Mouse (Mus musculus) right cerebral cortex, postnatal 14 days (tissue): ENCODE data around the gene Tead4.
"Not testable (repeated sequence)": the region's sequence is repeated elsewhere in the genome, so short reads cannot be mapped to it uniquely, and the experiment has no call there.

ENCODE experiments used
- DNase-seq: peaks from one replicate; pipeline ENCODE4 v3.0.0; 2022

Tead4 gene

DNA sequence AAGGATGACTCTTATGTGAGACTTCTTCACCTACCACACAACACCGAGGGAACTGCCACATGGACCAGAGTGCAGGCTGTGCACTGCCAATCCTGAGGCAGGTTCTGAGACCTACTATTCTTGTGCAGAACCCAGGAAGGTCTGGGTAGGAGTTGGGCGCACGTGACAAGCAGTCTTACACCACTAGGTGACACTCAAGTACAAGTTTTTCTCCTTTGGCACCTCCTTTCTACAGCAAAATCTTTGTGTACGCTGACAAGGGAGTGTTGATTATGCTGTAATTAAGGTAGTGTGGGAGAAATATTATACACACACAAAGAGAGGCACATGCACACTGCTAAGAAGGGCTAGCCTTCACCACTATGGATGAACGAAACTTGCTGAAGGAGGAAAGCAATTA is 66.4 kb downstream of the Tead4 start:
- DNase-seq = peak; percentile 17

GRCm38 (mm10) chr6:128232216-128232615 is 68.4 kb downstream of the Tead4 start:
- DNase-seq = no peak

DNA sequence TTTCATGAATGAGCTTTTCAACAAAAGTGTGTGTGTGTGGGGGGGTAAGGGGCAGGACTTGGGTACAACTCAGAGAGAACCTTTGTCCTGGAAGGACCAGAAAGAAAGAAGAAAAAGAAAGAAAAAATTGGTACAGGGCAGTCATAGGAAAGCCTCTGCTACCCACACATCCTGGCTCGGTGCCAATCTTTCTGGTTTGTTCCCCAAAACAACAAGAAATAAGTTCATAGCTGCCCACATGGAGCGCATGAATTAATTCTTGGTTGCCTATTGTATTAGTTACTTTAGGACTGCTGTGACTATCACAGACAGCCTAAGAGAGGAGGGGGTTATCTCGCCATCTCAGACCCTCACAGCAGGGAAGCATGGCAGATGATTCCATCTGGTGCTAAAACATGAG is 68.9 kb downstream of the Tead4 start:
- no peak for DNase-seq

DNA sequence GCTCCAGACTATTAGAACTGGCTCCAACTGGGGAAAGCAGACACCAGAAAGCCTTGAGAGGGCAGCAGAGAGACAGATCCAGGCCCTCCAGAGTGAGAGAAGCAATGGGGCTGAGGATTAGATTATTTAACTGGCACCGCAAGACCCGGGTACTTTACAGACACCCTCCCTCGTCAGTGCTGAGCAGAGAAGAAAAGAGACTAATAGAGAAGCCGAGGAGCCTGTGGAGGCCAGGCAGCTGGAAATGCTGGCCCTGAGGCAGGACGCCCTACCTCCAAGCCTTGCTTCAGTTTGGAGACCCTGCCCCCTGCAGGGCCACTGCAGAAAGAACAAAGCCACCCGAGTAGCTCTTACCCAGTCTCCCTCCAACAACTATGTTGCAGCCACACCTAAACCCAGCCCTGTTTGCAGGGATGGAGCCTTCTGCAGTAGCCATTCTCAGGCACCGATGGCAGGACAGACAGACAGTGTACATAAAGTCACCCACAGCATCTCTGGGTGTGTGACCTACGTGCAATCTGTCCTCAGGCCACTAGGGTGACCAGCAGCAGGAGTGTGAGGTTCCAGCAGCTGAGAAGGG is 73.1 kb downstream of the Tead4 start:
- DNase-seq = peak; percentile 39

DNA sequence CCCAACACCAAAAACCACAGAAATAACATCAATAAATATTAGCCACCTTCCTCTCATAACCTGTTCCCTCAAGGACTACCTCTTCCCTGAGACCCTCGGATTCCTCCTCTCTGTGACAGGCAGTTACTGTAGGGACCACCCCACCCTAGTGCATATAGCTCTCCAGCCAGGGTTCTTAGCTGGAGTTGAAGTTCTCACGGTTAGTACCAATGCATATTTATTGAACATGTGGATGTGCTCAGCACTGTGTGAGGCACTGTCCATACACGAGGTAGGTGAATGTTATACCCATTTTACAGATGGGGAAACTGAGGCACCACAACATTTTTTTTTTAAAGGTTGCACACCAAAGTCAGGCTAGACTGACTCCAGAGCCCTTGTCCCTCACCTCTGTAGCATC is 73.7 kb downstream of the Tead4 start:
- no peak for DNase-seq

GRCm38 (mm10) chr6:128225846-128226176 is 74.8 kb downstream of the Tead4 start:
- no peak for DNase-seq

GRCm38 (mm10) chr6:128225009-128225845 is 75.4 kb downstream of the Tead4 start:
- no peak for DNase-seq

DNA sequence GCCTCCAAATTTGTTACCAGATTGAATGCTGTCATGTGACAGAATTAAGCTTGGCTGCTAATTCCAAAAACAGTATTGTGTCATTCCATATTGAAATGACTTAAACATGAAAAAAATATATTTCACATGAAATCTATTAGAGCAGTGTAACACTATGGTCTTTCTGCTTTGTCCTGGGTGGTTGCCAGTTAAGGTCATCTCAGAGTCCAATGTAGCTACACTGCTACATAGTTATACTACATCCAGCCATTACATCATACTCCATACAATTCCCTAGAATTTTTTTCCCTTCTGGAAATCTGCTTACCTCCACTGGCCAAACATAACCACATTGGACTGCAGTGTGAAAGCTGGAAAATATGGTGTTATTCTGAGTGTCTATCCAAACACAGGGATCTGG is 77.5 kb downstream of the Tead4 start:
- DNase-seq = no peak

GRCm38 (mm10) chr6:128215004-128215403 is 85.6 kb downstream of the Tead4 start:
- not testable (repeated sequence) for DNase-seq

DNA sequence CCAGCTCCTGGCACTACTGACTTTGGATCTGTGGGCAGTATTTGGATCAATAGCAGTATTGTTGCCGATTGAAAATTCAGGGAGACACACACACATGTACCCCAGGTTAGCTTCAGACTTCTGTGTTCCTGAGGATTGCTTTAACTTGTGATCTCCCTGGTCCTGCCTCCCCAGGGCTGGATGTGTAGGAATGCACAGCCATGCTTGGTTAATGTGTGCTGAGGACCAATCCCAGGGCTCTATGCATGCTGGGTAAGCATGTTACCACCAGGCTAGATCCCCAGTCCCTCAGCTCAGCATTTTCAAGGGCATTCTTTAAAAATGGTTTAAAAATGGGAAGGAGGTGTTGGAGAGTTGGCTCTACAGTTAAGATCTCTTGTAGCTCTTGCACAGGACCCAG is 91.4 kb downstream of the Tead4 start:
- DNase-seq = not testable (repeated sequence)

GRCm38 (mm10) chr6:128208491-128209170 is 92.0 kb downstream of the Tead4 start:
- no peak for DNase-seq

DNA sequence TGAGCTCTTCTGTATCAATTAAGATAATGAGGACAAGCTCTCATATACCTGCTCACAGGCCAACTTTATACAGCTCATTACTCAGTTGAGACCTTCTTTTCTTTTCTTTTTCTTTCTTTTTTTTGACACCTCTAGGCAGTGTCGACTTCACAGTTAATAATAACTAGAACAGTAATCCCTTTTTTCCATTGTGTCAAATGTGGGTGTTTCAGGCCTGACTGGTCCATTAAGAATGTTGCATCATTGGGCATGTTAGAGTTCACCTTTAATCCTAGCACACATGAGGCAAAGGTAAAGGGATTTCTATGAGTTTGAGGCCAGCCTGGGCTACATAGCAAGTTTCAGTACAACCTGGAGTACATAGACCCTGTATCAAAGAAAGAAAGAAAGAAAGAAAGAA is 97.1 kb downstream of the Tead4 start:
- no peak for DNase-seq

- peak; percentile 86 for DNase-seq
These were observed 99.6 kb downstream of the Tead4 start for GRCm38 (mm10) chr6:128200847-128201640.

DNA sequence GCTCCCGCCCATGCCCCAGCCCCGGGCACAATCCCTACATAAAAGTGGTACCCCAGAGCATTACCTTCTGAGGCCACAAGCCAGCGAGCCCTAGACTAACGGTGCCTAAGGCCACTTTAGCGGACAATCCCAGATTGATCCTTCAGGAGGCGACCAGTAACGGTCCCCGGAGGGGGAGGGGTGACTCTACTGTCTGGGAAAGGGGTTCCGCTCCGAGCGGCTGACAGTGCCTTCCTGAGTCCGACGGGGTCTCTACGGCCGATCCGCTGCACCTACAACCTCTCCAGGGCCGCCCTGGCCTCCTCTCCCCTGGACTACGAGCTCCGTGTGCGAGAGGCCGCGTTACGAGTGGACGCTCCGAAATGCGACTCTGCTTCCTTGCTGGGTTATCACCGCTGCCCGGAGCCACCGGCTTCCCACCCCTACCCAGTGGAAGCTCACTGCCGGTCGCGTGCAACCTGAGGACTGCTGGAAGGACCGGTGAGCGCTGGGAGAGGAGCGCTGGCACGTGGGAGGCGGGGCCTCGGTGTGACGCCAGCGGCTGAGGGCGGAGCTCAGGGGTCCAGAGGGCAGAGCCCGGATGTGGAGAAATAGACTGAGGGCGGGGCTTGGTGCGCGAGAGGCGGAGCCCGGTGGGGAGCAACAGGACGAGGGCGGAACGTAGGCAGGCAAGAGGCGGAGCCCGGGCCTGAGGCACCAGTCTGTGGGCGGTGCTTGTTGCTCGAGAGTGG is 100.3 kb downstream of the Tead4 start:
- DNase-seq = peak; percentile 97

DNA sequence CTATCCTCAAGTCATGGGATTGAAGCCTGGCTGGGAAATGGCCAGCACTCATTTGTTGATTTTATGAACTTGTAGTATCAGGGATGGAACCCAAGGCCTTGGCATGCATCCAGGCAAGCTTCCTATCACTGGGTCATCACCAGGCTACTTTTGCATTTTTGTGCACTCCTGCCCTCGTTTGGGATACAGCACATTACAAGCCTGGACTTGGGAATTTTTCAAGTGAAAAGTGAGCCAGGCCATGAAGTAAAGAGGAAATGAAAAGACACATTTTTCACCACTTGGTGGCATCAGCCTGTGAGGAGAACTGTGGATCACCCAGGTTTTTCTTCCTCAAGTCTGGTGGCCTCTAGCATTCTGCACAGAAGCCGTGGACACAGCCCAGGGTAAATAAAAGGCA is 117.1 kb downstream of the Tead4 start:
- no peak for DNase-seq

DNA sequence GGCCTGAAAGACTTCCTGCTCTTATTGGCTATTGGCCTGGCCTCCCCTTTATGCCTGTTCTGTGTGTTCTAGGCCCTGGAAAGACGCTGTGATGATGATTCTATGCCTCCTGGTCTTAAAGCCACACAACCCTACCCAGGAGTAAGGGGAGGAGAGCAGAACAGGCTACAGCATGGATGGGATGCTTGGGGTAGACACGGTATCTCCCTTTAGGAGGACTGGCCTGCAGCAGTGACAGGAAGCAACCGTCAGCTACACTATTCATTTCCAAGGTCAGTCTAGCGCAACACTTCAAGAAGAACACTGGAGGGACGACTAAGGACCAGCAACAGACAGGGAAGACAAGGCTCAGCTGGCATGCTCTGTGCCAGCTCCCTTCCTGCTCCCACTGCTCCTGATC is 119.4 kb downstream of the Tead4 start:
- no peak for DNase-seq

DNA sequence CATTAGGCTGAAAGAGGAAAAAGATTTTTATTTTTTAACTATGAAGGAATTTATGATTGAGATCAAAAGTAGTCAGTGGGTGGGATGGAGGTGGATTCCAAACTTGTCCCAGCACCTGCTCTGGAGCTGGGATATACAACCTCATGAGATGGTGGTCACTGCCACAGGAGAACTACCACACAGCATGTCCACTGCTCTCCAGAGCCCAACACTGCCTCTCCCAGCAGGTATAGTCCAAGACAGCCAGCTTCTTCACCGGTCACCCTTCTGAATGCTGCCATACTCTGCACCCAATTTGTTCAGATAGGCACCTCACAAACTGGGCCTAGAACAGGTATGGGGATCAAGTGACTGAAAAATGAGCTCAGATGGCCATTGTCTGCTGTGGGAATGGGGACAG is 121.0 kb downstream of the Tead4 start:
- DNase-seq = no peak

DNA sequence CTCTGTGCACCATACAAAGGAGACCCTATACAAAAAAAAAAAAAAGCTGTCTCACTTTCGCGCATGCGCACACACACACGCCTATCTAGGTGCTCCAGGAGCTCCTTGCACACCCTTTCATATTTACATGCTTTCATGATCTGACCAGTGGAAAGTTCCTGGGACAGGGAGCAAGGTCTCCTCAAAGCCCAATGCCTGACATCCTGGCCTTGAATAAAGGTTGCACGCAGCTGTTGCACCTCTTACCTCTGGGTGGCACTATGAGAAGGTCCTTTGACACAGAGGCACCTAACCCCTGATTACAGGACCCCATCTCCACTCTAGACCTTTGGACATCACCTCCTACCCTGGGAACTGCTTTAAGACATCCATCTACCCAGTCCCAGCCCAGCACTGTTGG is 121.4 kb downstream of the Tead4 start:
- no peak for DNase-seq

DNA sequence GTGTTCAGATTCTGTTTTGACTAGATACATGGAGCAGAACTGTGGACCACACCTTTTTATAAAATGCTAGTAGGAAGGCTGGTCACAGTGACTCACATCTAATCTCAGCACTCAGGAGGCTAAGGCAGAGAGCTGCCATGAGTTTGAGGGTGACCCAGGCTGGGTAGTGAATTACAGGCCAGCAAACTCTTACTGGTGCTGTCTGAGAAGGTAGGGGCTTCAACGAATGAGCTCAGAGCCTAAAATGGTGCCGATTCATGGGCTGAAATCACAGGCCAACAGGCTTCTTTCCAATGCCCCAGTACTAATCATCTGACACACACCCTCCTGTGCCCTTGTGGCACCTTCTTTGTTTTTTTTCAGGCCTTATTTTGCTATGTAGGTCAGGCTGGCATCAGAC is 121.9 kb downstream of the Tead4 start:
- DNase-seq = no peak
